37 mouse cellular contexts compared by ENCODE assay signal in the genomic region with DNA sequence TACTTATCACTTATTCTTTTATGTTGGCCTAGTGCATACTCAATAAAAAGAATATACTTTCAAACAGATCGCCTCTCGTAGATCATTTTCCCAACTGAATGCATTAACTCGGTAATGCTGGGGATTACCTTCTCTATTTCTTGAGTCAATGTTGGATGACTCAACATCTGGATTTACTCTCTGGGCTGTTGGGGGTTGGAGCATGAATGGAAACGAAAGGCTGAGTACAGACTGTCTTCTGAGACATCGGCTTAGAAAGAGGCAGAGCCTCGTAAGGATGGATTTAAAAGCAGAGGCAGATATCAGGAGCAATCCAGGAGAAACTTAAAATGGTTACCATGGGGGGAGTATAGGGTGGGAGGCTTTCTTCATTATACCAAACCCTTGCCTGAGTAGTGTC. TPM values are rescaled to one million over a fixed set of nuclear protein-coding genes. Genes with fewer than 3 reads are reported as not detected.
"Had no signal": no experiment of that assay in that cellular context is flagged by ENCODE, and none has a peak within 500 bp of the region (broad histone marks: within the 10 kb centered on the region; RNA-seq: fewer than 3 reads in every experiment).

No protein-coding gene starts in this region.

- ATAC-seq: liver, embryonic 12.5 days; liver, postnatal 0 days; lung, postnatal 0 days; midbrain, embryonic 13.5 days; midbrain, embryonic 15.5 days; midbrain, embryonic 16.5 days had no signal

- H3K9ac ChIP-seq: limb, embryonic 12.5 days; limb, embryonic 15.5 days; liver, embryonic 12.5 days; liver, embryonic 13.5 days; liver, embryonic 14.5 days; liver, embryonic 15.5 days; liver, postnatal 0 days; lung, embryonic 14.5 days; lung, embryonic 15.5 days; midbrain, embryonic 12.5 days; midbrain, embryonic 13.5 days; midbrain, embryonic 15.5 days; neural tube, embryonic 12.5 days had no signal

- H3K4me2 ChIP-seq: limb, embryonic 12.5 days; limb, embryonic 15.5 days; liver, embryonic 11.5 days; liver, embryonic 12.5 days; liver, embryonic 13.5 days; liver, embryonic 15.5 days; lung, embryonic 14.5 days; lung, embryonic 15.5 days; midbrain, embryonic 11.5 days; midbrain, embryonic 12.5 days; midbrain, embryonic 13.5 days; midbrain, embryonic 15.5 days; neural tube, embryonic 12.5 days had no signal

- H3K9me3 ChIP-seq: limb, embryonic 12.5 days; limb, embryonic 15.5 days; liver, embryonic 13.5 days; liver, embryonic 15.5 days; lung, embryonic 15.5 days; midbrain, embryonic 13.5 days; midbrain, embryonic 15.5 days; neural tube, embryonic 12.5 days had no signal

- H3K27ac ChIP-seq: left cerebral cortex, adult 2 months; limb, embryonic 12.5 days; limb, embryonic 15.5 days; liver, embryonic 12.5 days; liver, embryonic 13.5 days; liver, embryonic 14.5 days; liver, embryonic 15.5 days; lung, embryonic 15.5 days; macrophage; midbrain, embryonic 10.5 days; midbrain, embryonic 12.5 days; midbrain, embryonic 13.5 days; midbrain, embryonic 15.5 days; neural tube, embryonic 12.5 days had no signal

- DNase-seq: left cerebral cortex, postnatal 4 days; liver; liver, embryonic 13.5 days; liver, postnatal 0 days; lung, adult 18-20 months; lung, adult 2 months; lung, embryonic 14.5 days; lung, postnatal 10 days; lung, postnatal 14 days; lung, postnatal 36 days; lung, postnatal 4 days; midbrain, embryonic 14.5 days had no signal

- H3K27me3 ChIP-seq: limb, embryonic 12.5 days; limb, embryonic 15.5 days; liver, embryonic 12.5 days; liver, embryonic 13.5 days; liver, embryonic 15.5 days; lung, embryonic 15.5 days; megakaryocyte, embryonic 14.5 days; midbrain, embryonic 12.5 days; midbrain, embryonic 13.5 days; midbrain, embryonic 15.5 days; neural tube, embryonic 12.5 days had no signal

- H3K4me1 ChIP-seq: limb, embryonic 12.5 days; limb, embryonic 15.5 days; liver, embryonic 12.5 days; liver, embryonic 13.5 days; liver, embryonic 15.5 days; lung, embryonic 15.5 days; midbrain, embryonic 10.5 days; midbrain, embryonic 12.5 days; midbrain, embryonic 13.5 days; midbrain, embryonic 15.5 days; neural tube, embryonic 12.5 days had no signal

- H3K4me3 ChIP-seq: left cerebral cortex, adult 2 months; limb, embryonic 12.5 days; limb, embryonic 15.5 days; liver, embryonic 12.5 days; liver, embryonic 13.5 days; liver, embryonic 15.5 days; lung, embryonic 15.5 days; megakaryocyte, embryonic 14.5 days; midbrain, embryonic 10.5 days; midbrain, embryonic 12.5 days; midbrain, embryonic 13.5 days; midbrain, embryonic 15.5 days; myocyte; neural tube, embryonic 12.5 days had no signal

- H3K36me3 ChIP-seq: midbrain, embryonic 15.5 days had no signal

RNA-seq across cellular contexts. Expression of a gene that starts 47.9 kb away (rescaled TPM):
- polyA plus RNA-seq: limb, embryonic 11.5 days; limb, embryonic 12.5 days; limb, embryonic 15.5 days; liver, adult 2 months; liver, embryonic 11.5 days; liver, embryonic 12.5 days; liver, embryonic 13.5 days; liver, embryonic 14.5 days; liver, embryonic 15.5 days; liver, embryonic 16.5 days; liver, postnatal 0 days; lung, adult 2 months; lung, embryonic 14.5 days; lung, embryonic 15.5 days; lung, embryonic 16.5 days; lung, postnatal 0 days; macrophage; midbrain, embryonic 10.5 days; midbrain, embryonic 11.5 days; midbrain, embryonic 12.5 days; midbrain, embryonic 13.5 days; midbrain, embryonic 14.5 days; midbrain, embryonic 15.5 days; midbrain, embryonic 16.5 days; midbrain, postnatal 0 days; myocyte; neural tube, embryonic 11.5 days; neural tube, embryonic 12.5 days had no signal
